Comparison of ENCODE assay signal across 8 mouse cellular contexts in the genomic region with DNA sequence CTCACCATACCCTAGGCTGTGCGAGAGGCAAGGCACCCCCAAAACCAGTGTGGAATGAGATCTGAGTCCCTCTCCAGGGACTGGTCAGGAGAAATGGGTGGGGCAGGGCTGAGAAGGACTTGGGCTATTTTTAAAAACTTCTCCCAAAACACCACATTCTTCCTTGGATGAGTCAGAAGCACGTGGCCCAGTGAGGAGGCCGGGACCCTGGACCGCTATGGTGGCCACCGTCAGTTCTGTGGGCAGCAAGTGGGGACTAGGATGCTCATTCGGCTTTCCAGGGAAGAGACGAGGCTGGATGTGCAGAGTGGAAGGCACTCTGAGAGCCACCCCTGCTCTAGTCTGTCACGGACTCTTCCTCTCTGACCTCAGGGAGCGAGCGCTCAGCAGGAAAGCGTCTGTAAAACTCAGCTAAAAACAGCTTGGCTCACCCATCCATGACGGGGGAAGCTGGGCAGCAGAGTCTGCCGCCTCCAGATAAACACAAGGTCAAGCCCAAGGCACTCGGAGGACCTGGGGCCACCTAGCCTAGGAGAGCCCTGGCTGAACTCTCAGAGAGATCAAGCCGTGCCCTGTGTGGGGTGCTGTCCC. TPM values are rescaled to one million over a fixed set of nuclear protein-coding genes. Genes with fewer than 3 reads are reported as not detected.
A peak's percentile ranks its signal among the peaks of the same experiment; 100 is the strongest.
DNase-seq lines count a peak whose midpoint lies in the region; ATAC-seq and TF ChIP-seq lines count a peak whose summit lies in the region.

No protein-coding gene starts in this region.

- no peak overlapping the region for H3K4me3 ChIP-seq in liver, adult 2 months (ENCODE audit: insufficient read depth, low read depth, low read length)
- H3K4me3 ChIP-seq in liver, embryonic 12.5 days = no peak overlapping the region
- H3K4me3 ChIP-seq in kidney, embryonic 16.5 days (ENCODE audit: low read length) = no peak overlapping the region
- H3K4me3 ChIP-seq in myocyte = no peak overlapping the region

- TF ChIP-seq POLR2A in liver, adult 2 months (IDR thresholded peaks at IDR 0.05; ENCODE audit: extremely low read depth, insufficient read depth, low read length) = no peak
- peak; percentile 51 for TF ChIP-seq POLR2A in myocyte (IDR thresholded peaks at IDR 0.05; ENCODE audit: insufficient read length, low read depth)

- no peaks in the 10 kb centered on the region for H3K9me3 ChIP-seq in liver, embryonic 12.5 days (replicated peaks)
- no peaks in the 10 kb centered on the region for H3K9me3 ChIP-seq in kidney, embryonic 16.5 days (ENCODE audit: low read length)

- H3K9ac ChIP-seq in liver, adult 2 months (ENCODE audit: low read depth, low read length) = no peak overlapping the region
- no peak overlapping the region for H3K9ac ChIP-seq in liver, embryonic 12.5 days
- peak overlapping the region; percentile 54 for H3K9ac ChIP-seq in kidney, embryonic 16.5 days (replicated peaks; ENCODE audit: low read length)

- 60% methylated on average over 15 of the region's 15 CpGs for WGBS in liver, adult 2 months
- WGBS in liver, embryonic 12.5 days (ENCODE audit: insufficient replicate concordance) = 28% methylated on average over 15 of the region's 15 CpGs
- WGBS in kidney, embryonic 16.5 days = 12% methylated on average over 15 of the region's 15 CpGs

- no peaks in the 10 kb centered on the region for H3K36me3 ChIP-seq in liver, adult 2 months (ENCODE audit: control insufficient read depth, insufficient read depth, low read length)
- no peaks in the 10 kb centered on the region for H3K36me3 ChIP-seq in liver, embryonic 12.5 days
- no peaks in the 10 kb centered on the region for H3K36me3 ChIP-seq in kidney, embryonic 16.5 days (ENCODE audit: insufficient read depth, low read length)
- no peaks in the 10 kb centered on the region for H3K36me3 ChIP-seq in myocyte (ENCODE audit: control insufficient read depth, insufficient read depth)

- H3K4me1 ChIP-seq in liver, adult 2 months (ENCODE audit: control insufficient read depth, insufficient read depth, low read length) = peaks cover 5% of the 10 kb centered on the region
- peaks cover 20% of the 10 kb centered on the region for H3K4me1 ChIP-seq in liver, embryonic 12.5 days
- H3K4me1 ChIP-seq in kidney, embryonic 16.5 days (ENCODE audit: insufficient read depth, low read length) = peaks cover 64% of the 10 kb centered on the region

- H3K79me2 ChIP-seq in liver, adult 2 months (ENCODE audit: control insufficient read depth, insufficient read depth, low read length) = no peaks in the 10 kb centered on the region
- H3K79me2 ChIP-seq in myocyte (ENCODE audit: control insufficient read depth, insufficient read depth) = no peaks in the 10 kb centered on the region

- no peak overlapping the region for H3K4me2 ChIP-seq in liver, embryonic 12.5 days
- H3K4me2 ChIP-seq in kidney, embryonic 16.5 days (replicated peaks; ENCODE audit: low read depth, low read length) = peak overlapping the region; percentile 23
- H3K4me2 ChIP-seq in myocyte (ENCODE audit: low read depth) = peak overlapping the region; percentile 84

- H3K27ac ChIP-seq in liver, adult 2 months (replicated peaks; ENCODE audit: insufficient read depth, low read depth, low read length) = peak overlapping the region; percentile 55
- no peak overlapping the region for H3K27ac ChIP-seq in liver, embryonic 12.5 days
- H3K27ac ChIP-seq in kidney, embryonic 16.5 days (ENCODE audit: low read length) = peak overlapping the region; percentile 88

- DNase-seq in liver, adult 2 months (ENCODE audit: extremely low read depth, low read depth, low spot score) = no peak
- DNase-seq in adrenal gland, postnatal 10 days = peak; percentile 68
- peak; percentile 75 for DNase-seq in heart, adult 8-10 months (ENCODE audit: low spot score)
- DNase-seq in natural killer cell, adult 2 months (ENCODE audit: low spot score in 2 of 2) = no peak
- no peak for DNase-seq in layer of hippocampus, adult 9-11 months

- no peak for ATAC-seq in liver, embryonic 12.5 days
- ATAC-seq in kidney, embryonic 16.5 days (ENCODE audit: low FRiP score, low TSS enrichment) = peak; percentile 62

- no peak for TF ChIP-seq CTCF in liver, adult 2 months (IDR thresholded peaks at IDR 0.05; ENCODE audit: low read depth, low read length)

- H3ac ChIP-seq in myocyte (ENCODE audit: control insufficient read depth, insufficient read length) = no peak overlapping the region

- H3K27me3 ChIP-seq in liver, adult 2 months (ENCODE audit: control insufficient read depth, insufficient read depth, low read length) = no peaks in the 10 kb centered on the region
- no peaks in the 10 kb centered on the region for H3K27me3 ChIP-seq in liver, embryonic 12.5 days (replicated peaks)
- H3K27me3 ChIP-seq in kidney, embryonic 16.5 days (ENCODE audit: insufficient read depth, low read length) = no peaks in the 10 kb centered on the region
- H3K27me3 ChIP-seq in myocyte (ENCODE audit: control insufficient read depth, insufficient read depth, insufficient read length) = no peaks in the 10 kb centered on the region

TF ChIP-seq in myocyte, 11 proteins besides CTCF, POLR2A, EP300 and RAD21:
- TF ChIP-seq USF1 (IDR thresholded peaks at IDR 0.05; ENCODE audit: low read depth) = peak; percentile 95
- peak; percentile 76 for TF ChIP-seq MAX (IDR thresholded peaks at IDR 0.05; ENCODE audit: low read depth)
- TF ChIP-seq SRF (IDR thresholded peaks at IDR 0.05; ENCODE audit: control insufficient read depth, insufficient read length, low read depth) = no peak

RNA-seq across cellular contexts. Expression of gene Arhgef10l, which starts 35.1 kb away (rescaled TPM):
- total RNA-seq in liver, adult 2 months (2014; rRNA removed) = 17.7 and 25.5 TPM in 2 replicates
- 54.4 and 69.9 TPM in 2 replicates for polyA plus RNA-seq in liver, adult 2 months (2012; rRNA removed)
- polyA plus RNA-seq in liver, embryonic 12.5 days (2016; fragmentation: Nextera tagmentation; extraction: Ambion mirVana) = 3.5 and 3.7 TPM in 2 replicates
- 10 to 100 TPM; 17.5 to 25.7 TPM for total RNA-seq in adrenal gland, postnatal 10 days (2021)
- 10 to 100 TPM; 59.6 to 80.5 (median 71.9) TPM for total RNA-seq in heart, adult 8-10 months (2022)
- polyA plus RNA-seq in kidney, embryonic 16.5 days (2015; fragmentation: Nextera tagmentation; extraction: Ambion mirVana) = 25.4 and 27.7 TPM in 2 replicates
- 34.7 TPM for polyA plus RNA-seq in myocyte (2012; fragmentation: generic; extraction: Trizol)

Comparison
In these comparisons a context has a peak if more than half of its experiments do, and no peak if none do; other contexts are left out.
1. DNase-seq: peak in adrenal gland, postnatal 10 days (single experiment) and heart, adult 8-10 months (single experiment); none in liver, adult 2 months (single experiment), natural killer cell, adult 2 months (0 of 2) and layer of hippocampus, adult 9-11 months (single experiment).